Mouse (Mus musculus): ENCODE data around the gene Matn4.
"Not testable (repeated sequence)": the region's sequence is repeated elsewhere in the genome, so short reads cannot be mapped to it uniquely, and the experiment has no call there.

The Matn4 gene

DNA sequence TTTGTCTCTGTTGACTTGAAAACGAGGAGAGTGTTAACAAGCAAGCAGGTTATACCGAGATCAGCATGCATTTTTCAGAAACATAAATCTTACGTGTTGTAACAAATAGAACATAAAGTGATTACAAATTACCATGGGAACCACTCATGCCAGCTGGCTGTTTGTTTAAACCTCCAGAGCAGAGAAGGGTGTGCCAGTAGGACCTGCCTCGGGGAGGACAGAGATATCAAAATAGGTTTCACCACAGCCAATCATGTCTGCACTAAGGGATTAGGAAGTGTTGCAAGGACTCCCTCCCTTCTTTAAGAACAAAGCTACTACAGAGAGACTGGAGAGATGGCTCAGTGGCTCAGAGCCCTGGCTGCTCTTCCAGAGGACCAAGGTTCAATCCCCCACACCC lies 31.8 kb downstream of the Matn4 start:
- in situ Hi-C loops (cut with MboI, MseI) = no loop called here

DNA sequence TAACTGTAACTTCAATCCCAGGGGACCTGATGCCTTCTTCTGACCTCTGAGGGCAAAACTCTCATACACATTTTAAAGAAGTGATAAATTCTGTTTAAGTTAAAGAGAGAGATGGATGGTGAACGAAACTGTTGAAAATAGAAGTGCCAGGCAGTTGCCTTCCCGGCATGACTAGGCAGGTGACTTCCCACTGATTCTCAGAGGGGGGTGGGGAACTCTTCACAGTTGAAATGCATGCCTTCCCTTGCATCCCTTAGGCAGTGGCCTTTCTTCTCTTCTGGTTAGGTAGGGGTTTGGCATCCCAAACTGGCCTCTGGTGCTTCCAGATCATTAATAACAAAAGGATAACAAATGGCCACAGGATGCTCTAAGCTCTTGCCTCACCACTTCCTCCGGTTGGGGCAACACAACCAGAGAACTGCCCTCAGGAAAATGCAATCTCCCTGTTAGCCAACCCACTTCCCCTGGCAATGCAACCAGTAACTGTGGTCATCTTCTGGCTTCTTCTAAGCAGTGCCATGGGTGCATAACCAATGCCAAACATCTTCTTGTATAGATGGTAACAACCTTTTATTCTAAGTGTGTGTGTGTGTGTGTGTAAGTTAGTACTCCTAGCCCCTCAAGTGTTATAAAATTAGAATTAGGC lies 32.4 kb downstream of the Matn4 start:
- in situ Hi-C loops (cut with MboI, MseI) = no loop called here

DNA sequence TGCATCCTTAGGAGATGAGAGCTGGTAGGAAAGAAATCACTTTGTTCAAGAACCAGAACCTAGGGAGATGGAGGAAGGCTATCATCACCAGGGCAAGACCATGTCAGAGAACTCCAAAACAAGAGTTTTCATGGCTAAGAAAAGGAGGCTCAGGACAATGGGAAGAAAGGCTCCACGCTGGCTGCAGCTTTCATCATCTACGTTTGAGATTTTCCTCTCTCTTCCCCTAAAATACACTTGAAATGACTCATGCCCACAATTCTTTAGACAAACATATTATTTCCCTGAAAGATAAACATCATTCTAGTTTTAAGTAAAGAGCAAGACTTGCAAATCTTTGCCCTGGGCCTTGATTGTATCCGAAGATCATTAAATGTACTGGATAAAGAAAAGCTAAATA lies 33.6 kb downstream of the Matn4 start:
- in situ Hi-C loops (cut with MboI, MseI) = no loop called here

DNA sequence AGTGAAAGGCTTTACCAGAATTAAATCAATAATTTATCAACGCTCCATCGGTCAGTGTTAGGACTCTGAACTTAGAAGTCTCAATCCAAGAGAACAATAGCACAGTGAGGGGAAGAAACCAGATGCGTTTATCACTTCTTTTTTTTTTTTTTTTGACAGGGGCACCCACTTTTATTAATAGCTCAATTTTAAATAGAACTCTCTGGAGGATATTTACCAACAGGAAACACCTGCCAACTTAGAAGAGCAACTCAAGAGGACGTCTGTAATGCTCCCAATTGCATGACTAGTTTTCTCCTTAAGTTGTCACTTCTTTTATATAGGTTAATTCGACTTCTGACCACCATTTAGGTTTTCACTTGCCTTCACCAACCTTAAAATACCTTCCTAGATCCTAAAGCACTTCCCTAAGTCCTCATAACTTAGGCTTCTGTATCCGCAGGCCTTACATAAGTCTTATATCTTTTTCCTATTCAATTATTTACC lies 36.3 kb downstream of the Matn4 start:
- in situ Hi-C loops (cut with MboI, MseI) = no loop called here

DNA sequence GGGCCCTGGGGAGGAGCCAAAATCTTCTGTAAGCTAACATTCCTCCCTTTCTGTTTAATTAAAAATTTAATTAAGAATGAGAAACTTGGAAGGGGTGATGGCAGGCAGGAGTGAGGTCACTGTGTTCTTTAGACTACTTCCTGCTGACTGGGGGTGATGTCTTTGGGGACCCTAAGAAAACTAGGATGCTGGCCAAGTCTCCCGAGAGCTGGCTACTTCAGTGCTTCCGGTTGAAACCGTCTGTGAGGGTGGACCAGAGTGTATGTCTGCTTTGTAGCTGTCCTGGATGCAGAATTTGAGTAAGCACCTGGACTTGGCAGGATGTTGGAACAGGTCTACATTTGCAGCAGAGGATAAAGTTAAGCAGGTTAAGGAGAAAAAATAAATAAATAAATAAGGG lies 38.0 kb downstream of the Matn4 start:
- in situ Hi-C loops (cut with MboI, MseI) = no loop called here

DNA sequence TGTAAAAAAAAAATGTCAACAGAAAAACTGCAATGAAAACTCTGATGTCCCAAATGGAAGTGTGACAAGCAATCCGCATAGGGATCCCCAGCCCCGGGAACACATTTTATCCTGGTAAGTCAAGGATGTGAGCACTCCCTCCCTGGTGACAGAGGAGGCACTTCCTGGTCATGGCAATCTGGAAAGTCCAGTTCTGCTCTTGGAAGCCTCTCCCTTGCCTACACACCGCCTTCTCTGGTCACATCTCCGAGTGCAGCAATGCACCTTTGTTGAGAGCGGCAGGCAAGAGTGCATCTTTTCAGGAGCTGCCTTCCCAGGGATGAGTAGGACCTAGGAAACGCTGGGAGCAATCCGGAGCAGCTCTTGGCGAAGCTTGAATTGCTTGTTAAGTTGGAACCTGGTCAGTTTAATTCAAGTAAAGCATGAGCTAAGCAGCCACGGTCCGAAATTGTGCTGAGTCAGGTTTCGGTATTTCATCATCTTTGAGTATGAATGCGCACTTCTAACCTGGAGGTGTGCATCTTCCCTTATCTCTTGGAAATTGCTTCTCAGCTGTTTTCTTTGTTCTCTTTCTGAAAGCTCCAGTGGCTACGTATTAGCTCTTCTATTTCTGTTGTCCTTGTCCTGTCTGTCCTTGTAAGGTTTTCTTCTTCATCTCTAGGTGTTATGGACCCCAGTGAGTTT lies 43.8 kb downstream of the Matn4 start:
- in situ Hi-C loops (cut with MboI, MseI) = no loop called here

DNA sequence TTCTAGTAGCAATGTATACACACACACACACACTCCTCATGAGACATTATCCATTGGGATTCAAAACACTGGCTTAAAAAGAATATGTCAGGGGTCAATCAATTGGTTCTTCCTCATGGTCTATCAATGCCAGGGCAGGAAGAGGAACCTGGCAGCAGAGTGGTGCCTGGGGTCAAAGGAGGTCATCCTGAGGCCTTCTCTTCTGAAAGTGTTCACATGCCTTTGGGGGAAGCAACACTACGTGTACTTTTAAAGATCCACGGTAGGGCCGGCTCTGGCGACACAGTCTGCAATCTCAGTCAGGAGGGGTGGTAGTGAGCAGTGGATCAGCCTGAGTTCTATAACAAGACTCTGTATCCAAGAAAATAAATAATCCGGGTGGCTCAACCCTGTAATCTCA lies 45.3 kb downstream of the Matn4 start:
- in situ Hi-C loops (cut with MboI, MseI) = no loop called here

DNA sequence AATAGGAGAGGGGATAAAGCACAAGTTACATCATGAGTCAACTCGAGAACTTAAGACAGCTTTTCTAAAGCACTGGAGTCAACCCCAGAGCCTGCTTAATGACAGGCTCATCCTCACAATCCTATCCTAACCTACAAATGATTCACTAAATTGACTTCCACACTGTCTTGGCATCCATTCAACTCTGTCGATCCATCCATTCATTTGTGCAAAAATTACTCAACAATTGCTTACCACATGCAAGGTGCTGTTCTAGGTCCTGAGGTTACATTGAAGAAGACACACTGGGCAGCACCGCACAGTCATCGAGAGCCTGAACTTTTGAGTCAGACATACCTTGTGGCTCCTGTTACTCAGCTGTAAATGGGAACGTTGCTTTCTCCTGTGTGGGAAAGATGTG lies 45.9 kb downstream of the Matn4 start:
- in situ Hi-C loops (cut with MboI, MseI) = no loop called here

DNA sequence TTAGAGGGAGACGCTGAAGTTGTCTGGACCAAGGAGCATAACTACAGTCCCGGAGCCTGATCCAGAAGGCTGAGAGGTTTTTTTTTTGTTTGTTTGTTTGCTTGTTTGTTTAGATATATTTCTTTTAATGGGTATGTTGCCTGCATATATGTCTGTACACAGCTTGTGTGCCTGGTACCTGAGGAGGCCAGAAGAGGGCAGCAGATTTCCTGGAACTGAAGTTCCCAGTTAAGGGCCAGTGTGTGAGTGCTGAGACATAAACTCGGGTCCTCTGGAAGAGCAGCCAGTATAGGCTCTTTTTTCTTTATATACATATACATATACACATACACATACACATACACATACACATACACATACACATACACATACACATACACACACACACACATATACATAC lies 46.6 kb downstream of the Matn4 start:
- in situ Hi-C loops (cut with MboI, MseI) = no loop called here

DNA sequence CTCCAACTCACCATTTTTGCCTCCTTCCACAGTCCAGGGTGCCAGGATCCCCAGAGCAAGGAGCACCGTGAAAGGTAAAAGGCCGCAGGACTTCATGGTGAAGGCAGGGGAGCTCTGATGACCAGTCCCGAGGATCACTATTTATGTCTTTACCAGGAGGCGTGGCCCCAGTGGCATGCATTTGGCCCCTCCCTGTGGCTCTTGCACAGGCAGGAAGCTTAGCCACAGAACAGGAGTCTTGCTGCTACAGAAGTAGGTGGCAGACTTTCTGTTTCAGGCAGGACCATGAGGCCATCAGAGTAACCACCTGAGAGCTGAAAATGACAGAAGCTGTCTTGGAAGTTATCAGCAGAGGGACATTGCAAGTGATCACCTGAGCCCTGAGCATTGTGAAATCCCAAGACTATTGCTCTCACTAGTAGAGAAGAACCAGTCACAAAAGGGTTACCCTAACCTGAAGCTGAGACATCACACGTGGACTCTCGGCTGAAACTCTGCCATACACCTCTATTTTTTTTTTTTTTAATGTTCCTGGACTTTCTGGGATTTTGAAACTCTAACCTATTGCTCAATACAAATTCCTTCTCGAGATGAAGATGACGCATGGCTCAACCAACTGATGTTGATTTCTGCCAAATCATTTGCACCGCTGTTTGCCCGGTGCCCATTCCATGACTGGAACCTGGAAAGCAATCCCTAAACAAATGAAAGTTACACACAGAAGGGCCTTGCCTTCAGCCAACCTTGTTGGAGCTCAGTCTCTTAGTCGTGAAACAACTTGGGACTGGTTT lies 48.6 kb downstream of the Matn4 start:
- in situ Hi-C loops (cut with MboI, MseI) = no loop called here

DNA sequence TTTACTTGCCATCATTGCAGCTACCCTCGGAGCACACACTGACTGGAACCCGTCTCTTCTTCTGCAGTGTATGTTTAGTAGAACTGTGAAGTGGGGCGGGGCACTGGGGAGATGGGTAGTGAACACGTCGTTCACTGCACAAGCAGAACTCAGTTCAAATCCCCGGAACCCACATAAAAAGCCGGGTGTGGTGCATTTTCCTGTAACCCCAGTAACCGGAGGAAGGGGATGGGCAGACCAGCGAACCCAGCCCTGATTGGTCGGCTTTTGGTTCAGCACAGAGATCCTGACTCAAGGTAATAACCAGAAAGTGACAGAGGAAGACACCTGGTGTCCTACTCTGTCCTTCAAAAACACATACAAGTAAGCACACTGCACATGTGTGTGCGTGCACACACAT lies 51.6 kb downstream of the Matn4 start:
- in situ Hi-C loops (cut with MboI, MseI) = no loop called here

DNA sequence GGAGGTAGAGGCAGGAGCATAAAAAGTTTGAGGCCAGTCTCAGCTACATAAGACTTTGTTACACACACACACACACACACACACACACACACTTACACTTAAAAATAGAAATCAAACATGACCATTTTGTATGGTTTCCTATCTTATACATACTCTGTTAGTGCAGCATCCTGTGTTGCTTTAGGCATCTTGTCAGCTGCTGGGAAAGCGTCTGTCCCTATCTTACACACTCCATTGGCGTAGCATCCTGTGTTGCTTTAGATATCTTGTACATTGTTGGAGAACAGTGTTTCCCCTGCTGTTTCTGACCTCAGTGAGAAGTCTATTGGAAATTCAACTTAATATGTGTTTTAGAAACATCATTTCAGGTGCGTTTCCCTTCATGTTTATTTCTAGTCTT lies 52.3 kb downstream of the Matn4 start:
- in situ Hi-C loops (cut with MboI, MseI) = no loop called here

DNA sequence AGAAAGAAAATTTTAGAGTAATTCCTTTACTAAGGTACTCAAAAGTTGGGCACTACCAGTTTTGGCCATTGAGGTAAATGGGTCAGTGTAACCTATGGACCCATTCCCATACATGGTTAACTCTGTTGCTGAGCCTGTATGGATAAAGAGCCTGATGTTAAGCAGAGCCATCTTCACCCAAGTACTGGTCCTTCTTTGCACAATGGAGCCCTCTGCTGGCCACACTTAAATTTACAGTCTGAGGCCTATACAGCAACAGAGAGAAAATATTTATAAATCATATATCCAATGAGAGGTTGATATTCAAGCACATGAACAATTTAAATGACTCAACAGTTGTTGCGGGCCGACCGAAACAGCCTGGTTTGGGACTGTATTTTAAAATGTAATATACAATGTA lies 56.0 kb downstream of the Matn4 start:
- in situ Hi-C loops (cut with MboI, MseI) = no loop called here

DNA sequence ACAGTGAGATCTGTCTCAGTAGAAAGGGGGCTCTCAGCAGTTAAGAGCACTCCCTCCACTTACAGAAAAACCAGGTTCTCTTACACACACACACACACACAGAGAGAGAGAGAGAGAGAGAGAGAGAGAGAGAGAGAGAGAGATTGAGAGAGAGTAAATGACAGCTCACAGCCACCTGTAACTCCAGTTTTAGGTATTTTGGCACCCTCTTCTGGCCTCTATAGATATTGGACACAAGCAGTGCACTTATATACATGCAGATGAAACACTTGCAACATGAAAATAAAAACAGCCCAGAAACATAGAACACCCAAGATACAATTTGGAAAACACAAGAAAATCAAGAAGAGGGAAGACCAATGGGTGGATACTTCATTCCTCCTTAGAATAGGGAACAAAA lies 57.3 kb downstream of the Matn4 start:
- in situ Hi-C loops (cut with MboI, MseI) = not testable (repeated sequence)

DNA sequence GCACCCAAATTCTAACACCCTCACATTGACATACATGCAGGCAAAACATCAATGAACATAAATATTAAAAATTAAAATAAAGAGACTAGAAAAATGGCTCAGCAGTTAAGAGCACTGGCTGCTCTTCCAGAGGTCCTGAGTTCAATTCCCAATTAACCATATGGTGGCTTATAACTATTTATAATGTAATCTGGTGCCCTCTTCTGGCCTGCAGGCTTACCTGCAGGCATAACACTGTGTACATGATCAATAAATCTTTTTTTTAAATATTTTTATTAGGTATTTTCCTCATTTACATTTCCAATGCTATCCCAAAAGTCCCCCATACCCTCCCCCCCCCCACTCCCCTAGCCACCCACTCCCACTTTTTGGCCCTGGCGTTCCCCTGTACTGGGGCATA lies 61.2 kb downstream of the Matn4 start:
- in situ Hi-C loops (cut with MboI, MseI) = not testable (repeated sequence)
